Mouse (Mus musculus): ENCODE data around the gene Asb14. TPM values are rescaled to one million over a fixed set of nuclear protein-coding genes. Genes with fewer than 3 reads are reported as not detected.

The Asb14 gene
- polyA plus RNA-seq, 1 experiment = not detected

- no peak for TF ChIP-seq GATA1 (IDR thresholded peaks at IDR 0.05; ENCODE audit: low read length)
Observed at GRCm38 (mm10) chr14:26919310-26919709, 25.0 kb downstream of the Asb14 start.

GRCm38 (mm10) chr14:26923702-26924421, 29.5 kb downstream of the Asb14 start:
- no peak for TF ChIP-seq GATA1 (IDR thresholded peaks at IDR 0.05; ENCODE audit: low read length)

- no peak for TF ChIP-seq GATA1 (IDR thresholded peaks at IDR 0.05; ENCODE audit: low read length)
Observed at GRCm38 (mm10) chr14:26934891-26935290, 40.5 kb downstream of the Asb14 start.

GRCm38 (mm10) chr14:26935558-26935957, 41.2 kb downstream of the Asb14 start:
- TF ChIP-seq GATA1 (IDR thresholded peaks at IDR 0.05; ENCODE audit: low read length) = no peak

- TF ChIP-seq GATA1 (IDR thresholded peaks at IDR 0.05; ENCODE audit: low read length) = no peak
Observed at GRCm38 (mm10) chr14:26960518-26960917, 66.2 kb downstream of the Asb14 start.

Other genes starting within 250 kb of the Asb14 start
- 15.2 and 18.8 TPM in 2 replicates for gene Pde12, start 224.7 kb upstream of the Asb14 start, polyA plus RNA-seq (2012)
- gene Dnah12, start 201.3 kb upstream of the Asb14 start, polyA plus RNA-seq (2012) = 0.01 TPM in 1 of 2 replicates, not detected in the other
- 0.40 and 0.76 TPM in 2 replicates for gene Appl1, start 76.7 kb downstream of the Asb14 start, polyA plus RNA-seq (2012)
- not detected in 2 replicates for gene Hesx1, start 99.9 kb downstream of the Asb14 start, polyA plus RNA-seq (2012)
- not detected in 2 replicates for gene Il17rd, start 144.4 kb downstream of the Asb14 start, polyA plus RNA-seq (2012)
- 0.02 and 0.03 TPM in 2 replicates for gene Arhgef3, start 220.3 kb downstream of the Asb14 start, polyA plus RNA-seq (2012)